Mouse (Mus musculus): ENCODE measurements around the gene Gipr. TPM values are rescaled to one million over a fixed set of nuclear protein-coding genes. Genes with fewer than 3 reads are reported as not detected.
A peak's percentile ranks its signal among the peaks of the same experiment; 100 is the strongest.

The Gipr gene
- total RNA-seq, 1 experiment: 1.5 TPM

- peak; percentile 84 for DNase-seq (ENCODE audit: low read depth, low spot score)
- Histone ChIP-seq H3K4me3 (ENCODE audit: insufficient read depth in 1 of 2, low read depth in 1 of 2, low read length in 2 of 2, poor library complexity in 1 of 2, severe bottlenecking in 1 of 2) (peak overlapping the region; percentile 35 to 41), H3K36me3 (ENCODE audit: control insufficient read depth, insufficient read depth, low read length, poor library complexity, severe bottlenecking) (no peaks in the 10 kb centered on the region), H3K4me1 (ENCODE audit: control insufficient read depth in 2 of 2, insufficient read depth in 2 of 2, low read length in 2 of 2, poor library complexity in 1 of 2) (peaks cover 5 to 25% of the 10 kb centered on the region in 2 experiments; a peak in 3 of 4 replicates), H3K9me3 (ENCODE audit: control insufficient read depth, insufficient read depth, low read depth, low read length) (no peaks in the 10 kb centered on the region), H3K9ac (ENCODE audit: insufficient read depth, low read depth, low read length, poor library complexity, severe bottlenecking) (peak overlapping the region; percentile 51; the same call in 1 of the 2 replicates), H3K27ac (ENCODE audit: insufficient read depth, low read depth, low read length, poor library complexity, severe bottlenecking) (no peak overlapping the region)
- in situ Hi-C loops (cut with MboI; ENCODE audit: low sequenced_read_pairs in 2 of 2, unreplicated experiment in 2 of 2): no loop called here
- TF ChIP-seq ZNF384 (IDR thresholded peaks at IDR 0.05; ENCODE audit: low read depth, low read length) (no peak), MAFK (IDR thresholded peaks at IDR 0.05; ENCODE audit: insufficient read depth, low read depth, low read length) (0 out of 2 replicates have a peak, but pooled peaks have one; percentile 8), CHD2 (IDR thresholded peaks at IDR 0.05; ENCODE audit: low read depth, low read length) (no peak), ZC3H11A (IDR thresholded peaks at IDR 0.05; ENCODE audit: borderline replicate concordance, low read depth, low read length) (peak; percentile 51), HCFC1 (IDR thresholded peaks at IDR 0.05; ENCODE audit: borderline replicate concordance, insufficient read depth, low read length) (no peak)
Measured at GRCm38 (mm10) chr7:19178443-19179092, 12.6 kb upstream of the Gipr start.

- DNase-seq (ENCODE audit: low read depth, low spot score): no peak
- Histone ChIP-seq H3K36me3 (ENCODE audit: control insufficient read depth, insufficient read depth, low read length, poor library complexity, severe bottlenecking) (no peaks in the 10 kb centered on the region), H3K4me3 (ENCODE audit: insufficient read depth in 1 of 2, low read depth in 1 of 2, low read length in 2 of 2, poor library complexity in 1 of 2, severe bottlenecking in 1 of 2) (no peak overlapping the region; a peak in 1 of 4 replicates), H3K27ac (ENCODE audit: insufficient read depth, low read depth, low read length, poor library complexity, severe bottlenecking) (no peak overlapping the region; the same call in 1 of the 2 replicates), H3K9me3 (ENCODE audit: control insufficient read depth, insufficient read depth, low read depth, low read length) (no peaks in the 10 kb centered on the region), H3K9ac (ENCODE audit: insufficient read depth, low read depth, low read length, poor library complexity, severe bottlenecking) (no peak overlapping the region), H3K4me1 (ENCODE audit: control insufficient read depth in 2 of 2, insufficient read depth in 2 of 2, low read length in 2 of 2, poor library complexity in 1 of 2) (peaks cover 5 to 21% of the 10 kb centered on the region in 2 experiments; a peak in 3 of 4 replicates)
- TF ChIP-seq HCFC1 (IDR thresholded peaks at IDR 0.05; ENCODE audit: borderline replicate concordance, insufficient read depth, low read length) (no peak), ZNF384 (IDR thresholded peaks at IDR 0.05; ENCODE audit: low read depth, low read length) (no peak), MAFK (IDR thresholded peaks at IDR 0.05; ENCODE audit: insufficient read depth, low read depth, low read length) (no peak), CHD2 (IDR thresholded peaks at IDR 0.05; ENCODE audit: low read depth, low read length) (no peak), ZC3H11A (IDR thresholded peaks at IDR 0.05; ENCODE audit: borderline replicate concordance, low read depth, low read length) (no peak)
- in situ Hi-C loops (cut with MboI; ENCODE audit: low sequenced_read_pairs in 2 of 2, unreplicated experiment in 2 of 2): no loop called here
Measured at GRCm38 (mm10) chr7:19178035-19178434, 12.1 kb upstream of the Gipr start.

GRCm38 (mm10) chr7:19177216-19177615 is 11.3 kb upstream of the Gipr start:
- in situ Hi-C loops (cut with MboI; ENCODE audit: low sequenced_read_pairs in 2 of 2, unreplicated experiment in 2 of 2): no loop called here

GRCm38 (mm10) chr7:19176516-19176947 is 10.6 kb upstream of the Gipr start:
- no peaks in the 10 kb centered on the region for H3K9me3 ChIP-seq (ENCODE audit: control insufficient read depth, insufficient read depth, low read depth, low read length)
- DNase-seq (ENCODE audit: low read depth, low spot score): no peak
- peak overlapping the region; percentile 45 to 64 for H3K4me3 ChIP-seq (ENCODE audit: insufficient read depth in 1 of 2, low read depth in 1 of 2, low read length in 2 of 2, poor library complexity in 1 of 2, severe bottlenecking in 1 of 2)
- no peak for TF ChIP-seq CHD2 (IDR thresholded peaks at IDR 0.05; ENCODE audit: low read depth, low read length)
- no peak for TF ChIP-seq ZC3H11A (IDR thresholded peaks at IDR 0.05; ENCODE audit: borderline replicate concordance, low read depth, low read length)
- no peak for TF ChIP-seq MAFK (IDR thresholded peaks at IDR 0.05; ENCODE audit: insufficient read depth, low read depth, low read length)
- TF ChIP-seq HCFC1 (IDR thresholded peaks at IDR 0.05; ENCODE audit: borderline replicate concordance, insufficient read depth, low read length): no peak
- no peak for TF ChIP-seq ZNF384 (IDR thresholded peaks at IDR 0.05; ENCODE audit: low read depth, low read length)
- in situ Hi-C loops (cut with MboI; ENCODE audit: low sequenced_read_pairs in 2 of 2, unreplicated experiment in 2 of 2): no loop called here
- H3K36me3 ChIP-seq (ENCODE audit: control insufficient read depth, insufficient read depth, low read length, poor library complexity, severe bottlenecking): no peaks in the 10 kb centered on the region
- peaks cover 1 to 22% of the 10 kb centered on the region in 2 experiments; a peak in 3 of 4 replicates for H3K4me1 ChIP-seq (ENCODE audit: control insufficient read depth in 2 of 2, insufficient read depth in 2 of 2, low read length in 2 of 2, poor library complexity in 1 of 2)
- no peak overlapping the region; the same call in 1 of the 2 replicates for H3K27ac ChIP-seq (ENCODE audit: insufficient read depth, low read depth, low read length, poor library complexity, severe bottlenecking)
- no peak overlapping the region for H3K9ac ChIP-seq (ENCODE audit: insufficient read depth, low read depth, low read length, poor library complexity, severe bottlenecking)

More at GRCm38 (mm10) chr7:19177216-19177615, 11.3 kb upstream of the Gipr start:
- DNase-seq (ENCODE audit: low read depth, low spot score): no peak
- H3K27ac ChIP-seq (ENCODE audit: insufficient read depth, low read depth, low read length, poor library complexity, severe bottlenecking): no peak overlapping the region
- no peak overlapping the region for H3K4me3 ChIP-seq (ENCODE audit: insufficient read depth in 1 of 2, low read depth in 1 of 2, low read length in 2 of 2, poor library complexity in 1 of 2, severe bottlenecking in 1 of 2)
- TF ChIP-seq HCFC1 (IDR thresholded peaks at IDR 0.05; ENCODE audit: borderline replicate concordance, insufficient read depth, low read length): no peak
- TF ChIP-seq CHD2 (IDR thresholded peaks at IDR 0.05; ENCODE audit: low read depth, low read length): no peak
- no peak for TF ChIP-seq ZC3H11A (IDR thresholded peaks at IDR 0.05; ENCODE audit: borderline replicate concordance, low read depth, low read length)
- TF ChIP-seq MAFK (IDR thresholded peaks at IDR 0.05; ENCODE audit: insufficient read depth, low read depth, low read length): no peak
- no peak overlapping the region for H3K9ac ChIP-seq (ENCODE audit: insufficient read depth, low read depth, low read length, poor library complexity, severe bottlenecking)
- H3K9me3 ChIP-seq (ENCODE audit: control insufficient read depth, insufficient read depth, low read depth, low read length): no peaks in the 10 kb centered on the region
- no peaks in the 10 kb centered on the region for H3K36me3 ChIP-seq (ENCODE audit: control insufficient read depth, insufficient read depth, low read length, poor library complexity, severe bottlenecking)
- H3K4me1 ChIP-seq (ENCODE audit: control insufficient read depth in 2 of 2, insufficient read depth in 2 of 2, low read length in 2 of 2, poor library complexity in 1 of 2): peaks cover 5 to 20% of the 10 kb centered on the region in 2 experiments; a peak in 3 of 4 replicates

All from ES-E14 (cell line).